Mouse (Mus musculus): ENCODE data around the gene Dgke. TPM values are rescaled to one million over a fixed set of nuclear protein-coding genes. Genes with fewer than 3 reads are reported as not detected.
"Not testable (repeated sequence)": the region's sequence is repeated elsewhere in the genome, so short reads cannot be mapped to it uniquely, and the experiment has no call there.

Gene Dgke
- polyA plus RNA-seq, 1 experiment = 2.0 TPM

GRCm38 (mm10) chr11:89001569-89001968 lies 65.1 kb downstream of the Dgke start:
- WGBS = 63% methylated on average over 7 of the region's 7 CpGs
- Histone ChIP-seq H3K4me1 (ENCODE audit: control insufficient read depth, insufficient read depth, low read length) (peaks cover 10% of the 10 kb centered on the region; the same call in 1 of the 2 replicates), H3K4me3 (replicated peaks; ENCODE audit: control insufficient read depth, low read depth, low read length) (peak overlapping the region; percentile 71), H3K27ac (ENCODE audit: control insufficient read depth, insufficient read depth, low read depth, low read length, poor library complexity) (no peak overlapping the region)
- TF ChIP-seq CTCF (IDR thresholded peaks at IDR 0.05; ENCODE audit: control insufficient read depth, insufficient read depth, low read length) = no peak

- Histone ChIP-seq H3K27ac (ENCODE audit: control insufficient read depth, insufficient read depth, low read depth, low read length, poor library complexity) (no peak overlapping the region), H3K4me1 (ENCODE audit: control insufficient read depth, insufficient read depth, low read length) (peaks cover 10% of the 10 kb centered on the region; the same call in 1 of the 2 replicates), H3K4me3 (replicated peaks; ENCODE audit: control insufficient read depth, low read depth, low read length) (peak overlapping the region; percentile 97)
- no peak for TF ChIP-seq CTCF (IDR thresholded peaks at IDR 0.05; ENCODE audit: control insufficient read depth, insufficient read depth, low read length)
- TF ChIP-seq POLR2A (IDR thresholded peaks at IDR 0.05; ENCODE audit: borderline replicate concordance, control insufficient read depth, low read depth, low read length) = no peak
Observed at GRCm38 (mm10) chr11:89000527-89000819, 66.2 kb downstream of the Dgke start.

- H3K4me3 ChIP-seq (replicated peaks; ENCODE audit: control insufficient read depth, low read depth, low read length) = peak overlapping the region; percentile 97
- peaks cover 10% of the 10 kb centered on the region; the same call in 1 of the 2 replicates for H3K4me1 ChIP-seq (ENCODE audit: control insufficient read depth, insufficient read depth, low read length)
- under 1% methylated on average over 33 of the region's 33 CpGs for WGBS
- no peak for TF ChIP-seq POLR2A (IDR thresholded peaks at IDR 0.05; ENCODE audit: borderline replicate concordance, control insufficient read depth, low read depth, low read length)
- TF ChIP-seq CTCF (IDR thresholded peaks at IDR 0.05; ENCODE audit: control insufficient read depth, insufficient read depth, low read length) = no peak
- H3K27ac ChIP-seq (ENCODE audit: control insufficient read depth, insufficient read depth, low read depth, low read length, poor library complexity) = peak overlapping the region; percentile 93
Observed at GRCm38 (mm10) chr11:88999723-89000526, 66.7 kb downstream of the Dgke start.

GRCm38 (mm10) chr11:88998974-88999722 lies 67.5 kb downstream of the Dgke start, which contains the start of gene Trim25:
Trim25 (plus strand) TSS chr11:88999376.
- peak within 1 kb of the TSS; percentile 97 for H3K4me3 ChIP-seq (replicated peaks; ENCODE audit: control insufficient read depth, low read depth, low read length)
- WGBS = under 1% methylated on average over 48 of the region's 48 CpGs
- peak within 1 kb of the TSS; percentile 93 for H3K27ac ChIP-seq (ENCODE audit: control insufficient read depth, insufficient read depth, low read depth, low read length, poor library complexity)
- peaks cover 10% of the 10 kb centered on the region; the same call in 1 of the 2 replicates for H3K4me1 ChIP-seq (ENCODE audit: control insufficient read depth, insufficient read depth, low read length)
- TF ChIP-seq CTCF (IDR thresholded peaks at IDR 0.05; ENCODE audit: control insufficient read depth, insufficient read depth, low read length) (no peak), POLR2A (IDR thresholded peaks at IDR 0.05; ENCODE audit: borderline replicate concordance, control insufficient read depth, low read depth, low read length) (peak; percentile 99)

- no peak for TF ChIP-seq CTCF (IDR thresholded peaks at IDR 0.05; ENCODE audit: control insufficient read depth, insufficient read depth, low read length)
- peaks cover 9% of the 10 kb centered on the region; the same call in 1 of the 2 replicates for H3K4me1 ChIP-seq (ENCODE audit: control insufficient read depth, insufficient read depth, low read length)
- no peak overlapping the region for H3K4me3 ChIP-seq (replicated peaks; ENCODE audit: control insufficient read depth, low read depth, low read length)
- H3K27ac ChIP-seq (ENCODE audit: control insufficient read depth, insufficient read depth, low read depth, low read length, poor library complexity) = no peak overlapping the region
- WGBS = 24% methylated on average over 3 of the region's 3 CpGs
Observed at GRCm38 (mm10) chr11:88998406-88998805, 68.2 kb downstream of the Dgke start.

GRCm38 (mm10) chr11:88997343-88997742 lies 69.3 kb downstream of the Dgke start:
- H3K27ac ChIP-seq (ENCODE audit: control insufficient read depth, insufficient read depth, low read depth, low read length, poor library complexity); H3K4me3 ChIP-seq (replicated peaks; ENCODE audit: control insufficient read depth, low read depth, low read length); H3K4me1 ChIP-seq (ENCODE audit: control insufficient read depth, insufficient read depth, low read length): not testable (repeated sequence)
- 71% methylated on average over 5 of the region's 5 CpGs for WGBS

- H3K4me1 ChIP-seq (ENCODE audit: control insufficient read depth, insufficient read depth, low read length) = peaks cover 4% of the 10 kb centered on the region; the same call in 1 of the 2 replicates
- no peak overlapping the region for H3K4me3 ChIP-seq (replicated peaks; ENCODE audit: control insufficient read depth, low read depth, low read length)
- 64% methylated on average over 7 of the region's 7 CpGs for WGBS
- no peak overlapping the region for H3K27ac ChIP-seq (ENCODE audit: control insufficient read depth, insufficient read depth, low read depth, low read length, poor library complexity)
- no peak for TF ChIP-seq CTCF (IDR thresholded peaks at IDR 0.05; ENCODE audit: control insufficient read depth, insufficient read depth, low read length)
- no peak for TF ChIP-seq POLR2A (IDR thresholded peaks at IDR 0.05; ENCODE audit: borderline replicate concordance, control insufficient read depth, low read depth, low read length)
Observed at GRCm38 (mm10) chr11:88996427-88996826, 70.2 kb downstream of the Dgke start.

- 94% methylated on average over 2 of the region's 2 CpGs for WGBS
- Histone ChIP-seq H3K27ac (ENCODE audit: control insufficient read depth, insufficient read depth, low read depth, low read length, poor library complexity) (no peak overlapping the region), H3K4me1 (ENCODE audit: control insufficient read depth, insufficient read depth, low read length) (no peaks in the 10 kb centered on the region; the same call in 1 of the 2 replicates), H3K4me3 (replicated peaks; ENCODE audit: control insufficient read depth, low read depth, low read length) (no peak overlapping the region)
- no peak for TF ChIP-seq CTCF (IDR thresholded peaks at IDR 0.05; ENCODE audit: control insufficient read depth, insufficient read depth, low read length)
- TF ChIP-seq POLR2A (IDR thresholded peaks at IDR 0.05; ENCODE audit: borderline replicate concordance, control insufficient read depth, low read depth, low read length) = no peak
Observed at GRCm38 (mm10) chr11:88995616-88996015, 71.0 kb downstream of the Dgke start.
